Mouse (Mus musculus): ENCODE data around the gene Syt8. TPM values are rescaled to one million over a fixed set of nuclear protein-coding genes. Genes with fewer than 3 reads are reported as not detected.

The Syt8 gene
- polyA plus RNA-seq, 1 experiment from 2014 or later, result not detected

- Histone ChIP-seq H3K4me3 (ENCODE audit: low read depth, low read length) (no peak overlapping the region), H3K4me2 (ENCODE audit: low read length) (no peak overlapping the region), H3K27ac (ENCODE audit: low read depth, low read length) (no peak overlapping the region), H3K36me3 (ENCODE audit: control insufficient read depth, insufficient read depth, low read length) (no peaks in the 10 kb centered on the region), H3K4me1 (ENCODE audit: control insufficient read depth, insufficient read depth, low read length) (peaks cover 9% of the 10 kb centered on the region), H3K9me3 (replicated peaks; ENCODE audit: control insufficient read depth, low read length) (no peaks in the 10 kb centered on the region), H3K27me3 (replicated peaks; ENCODE audit: control insufficient read depth, insufficient read depth, low read length) (no peaks in the 10 kb centered on the region), H3K9ac (ENCODE audit: low read length) (no peak overlapping the region)
- DNase-seq (ENCODE audit: low spot score) (no peak), ATAC-seq (no peak)
- 67% methylated on average over 4 of the region's 4 CpGs for WGBS
Observed at GRCm38 (mm10) chr7:142391609-142392008, 43.0 kb upstream of the Syt8 start.

- Histone ChIP-seq H3K4me3 (ENCODE audit: low read depth, low read length) (no peak overlapping the region), H3K27me3 (replicated peaks; ENCODE audit: control insufficient read depth, insufficient read depth, low read length) (no peaks in the 10 kb centered on the region), H3K9ac (ENCODE audit: low read length) (no peak overlapping the region), H3K36me3 (ENCODE audit: control insufficient read depth, insufficient read depth, low read length) (no peaks in the 10 kb centered on the region), H3K4me1 (ENCODE audit: control insufficient read depth, insufficient read depth, low read length) (peaks cover 2% of the 10 kb centered on the region; the same call in 1 of the 2 replicates), H3K4me2 (ENCODE audit: low read length) (no peak overlapping the region), H3K9me3 (replicated peaks; ENCODE audit: control insufficient read depth, low read length) (no peaks in the 10 kb centered on the region), H3K27ac (ENCODE audit: low read depth, low read length) (no peak overlapping the region)
- ATAC-seq (no peak), DNase-seq (ENCODE audit: low spot score) (no peak)
- WGBS, result 30% methylated on average over 4 of the region's 4 CpGs
Observed at GRCm38 (mm10) chr7:142393191-142393590, 41.5 kb upstream of the Syt8 start.

- Histone ChIP-seq H3K36me3 (ENCODE audit: control insufficient read depth, insufficient read depth, low read length) (no peaks in the 10 kb centered on the region), H3K4me3 (ENCODE audit: low read depth, low read length) (no peak overlapping the region)
- 76% methylated on average over 6 of the region's 6 CpGs for WGBS
Observed at GRCm38 (mm10) chr7:142394261-142395190, 40.1 kb upstream of the Syt8 start.

GRCm38 (mm10) chr7:142395472-142395871 lies 39.2 kb upstream of the Syt8 start:
- no peaks in the 10 kb centered on the region for H3K9me3 ChIP-seq (replicated peaks; ENCODE audit: control insufficient read depth, low read length)
- 83% methylated on average over 4 of the region's 4 CpGs for WGBS

More at GRCm38 (mm10) chr7:142394261-142395190, 40.1 kb upstream of the Syt8 start:
- Histone ChIP-seq H3K4me1 (ENCODE audit: control insufficient read depth, insufficient read depth, low read length) (no peaks in the 10 kb centered on the region), H3K27ac (ENCODE audit: low read depth, low read length) (no peak overlapping the region), H3K4me2 (ENCODE audit: low read length) (no peak overlapping the region), H3K9me3 (replicated peaks; ENCODE audit: control insufficient read depth, low read length) (no peaks in the 10 kb centered on the region), H3K9ac (ENCODE audit: low read length) (no peak overlapping the region), H3K27me3 (replicated peaks; ENCODE audit: control insufficient read depth, insufficient read depth, low read length) (no peaks in the 10 kb centered on the region)
- ATAC-seq (no peak), DNase-seq (ENCODE audit: low spot score) (no peak)

GRCm38 (mm10) chr7:142396611-142397010 lies 38.0 kb upstream of the Syt8 start:
- DNase-seq (ENCODE audit: low spot score), result no peak
- H3K4me2 ChIP-seq (ENCODE audit: low read length), result no peak overlapping the region
- H3K36me3 ChIP-seq (ENCODE audit: control insufficient read depth, insufficient read depth, low read length), result no peaks in the 10 kb centered on the region
- H3K9me3 ChIP-seq (replicated peaks; ENCODE audit: control insufficient read depth, low read length), result no peaks in the 10 kb centered on the region
- H3K9ac ChIP-seq (ENCODE audit: low read length), result no peak overlapping the region
- ATAC-seq, result no peak
- WGBS, result 100% methylated on average over 1 of the region's 1 CpGs
- no peak overlapping the region for H3K27ac ChIP-seq (ENCODE audit: low read depth, low read length)
- H3K4me1 ChIP-seq (ENCODE audit: control insufficient read depth, insufficient read depth, low read length), result 0 out of 2 replicates have a peak, but pooled peaks cover 3% of the 10 kb centered on the region
- H3K27me3 ChIP-seq (replicated peaks; ENCODE audit: control insufficient read depth, insufficient read depth, low read length), result no peaks in the 10 kb centered on the region
- no peak overlapping the region for H3K4me3 ChIP-seq (ENCODE audit: low read depth, low read length)

More at GRCm38 (mm10) chr7:142395472-142395871, 39.2 kb upstream of the Syt8 start:
- Histone ChIP-seq H3K36me3 (ENCODE audit: control insufficient read depth, insufficient read depth, low read length) (no peaks in the 10 kb centered on the region), H3K27me3 (replicated peaks; ENCODE audit: control insufficient read depth, insufficient read depth, low read length) (no peaks in the 10 kb centered on the region), H3K9ac (ENCODE audit: low read length) (no peak overlapping the region), H3K4me2 (ENCODE audit: low read length) (no peak overlapping the region), H3K4me3 (ENCODE audit: low read depth, low read length) (no peak overlapping the region), H3K27ac (ENCODE audit: low read depth, low read length) (no peak overlapping the region), H3K4me1 (ENCODE audit: control insufficient read depth, insufficient read depth, low read length) (no peaks in the 10 kb centered on the region)
- no peak for ATAC-seq
- DNase-seq (ENCODE audit: low spot score), result no peak

GRCm38 (mm10) chr7:142398052-142398451 lies 36.6 kb upstream of the Syt8 start:
- Histone ChIP-seq H3K36me3 (ENCODE audit: control insufficient read depth, insufficient read depth, low read length) (no peaks in the 10 kb centered on the region), H3K27ac (ENCODE audit: low read depth, low read length) (no peak overlapping the region), H3K27me3 (replicated peaks; ENCODE audit: control insufficient read depth, insufficient read depth, low read length) (no peaks in the 10 kb centered on the region), H3K4me2 (ENCODE audit: low read length) (no peak overlapping the region), H3K4me3 (ENCODE audit: low read depth, low read length) (no peak overlapping the region), H3K4me1 (ENCODE audit: control insufficient read depth, insufficient read depth, low read length) (0 out of 2 replicates have a peak, but pooled peaks cover 3% of the 10 kb centered on the region), H3K9me3 (replicated peaks; ENCODE audit: control insufficient read depth, low read length) (no peaks in the 10 kb centered on the region), H3K9ac (ENCODE audit: low read length) (no peak overlapping the region)
- WGBS, result 69% methylated on average over 2 of the region's 2 CpGs
- DNase-seq (ENCODE audit: low spot score), result no peak
- no peak for ATAC-seq

- Histone ChIP-seq H3K27me3 (replicated peaks; ENCODE audit: control insufficient read depth, insufficient read depth, low read length) (no peaks in the 10 kb centered on the region), H3K4me3 (ENCODE audit: low read depth, low read length) (no peak overlapping the region), H3K27ac (ENCODE audit: low read depth, low read length) (no peak overlapping the region), H3K4me1 (ENCODE audit: control insufficient read depth, insufficient read depth, low read length) (0 out of 2 replicates have a peak, but pooled peaks cover 3% of the 10 kb centered on the region), H3K9ac (ENCODE audit: low read length) (no peak overlapping the region), H3K36me3 (ENCODE audit: control insufficient read depth, insufficient read depth, low read length) (no peaks in the 10 kb centered on the region), H3K4me2 (ENCODE audit: low read length) (no peak overlapping the region), H3K9me3 (replicated peaks; ENCODE audit: control insufficient read depth, low read length) (no peaks in the 10 kb centered on the region)
- ATAC-seq, result no peak
- 90% methylated on average over 1 of the region's 1 CpGs for WGBS
- no peak for DNase-seq (ENCODE audit: low spot score)
Observed at GRCm38 (mm10) chr7:142399250-142399649, 35.4 kb upstream of the Syt8 start.

GRCm38 (mm10) chr7:142400112-142400749 lies 34.4 kb upstream of the Syt8 start:
- Histone ChIP-seq H3K36me3 (ENCODE audit: control insufficient read depth, insufficient read depth, low read length) (no peaks in the 10 kb centered on the region), H3K4me2 (ENCODE audit: low read length) (no peak overlapping the region), H3K9me3 (replicated peaks; ENCODE audit: control insufficient read depth, low read length) (no peaks in the 10 kb centered on the region), H3K4me1 (ENCODE audit: control insufficient read depth, insufficient read depth, low read length) (0 out of 2 replicates have a peak, but pooled peaks cover 3% of the 10 kb centered on the region), H3K9ac (ENCODE audit: low read length) (no peak overlapping the region), H3K27me3 (replicated peaks; ENCODE audit: control insufficient read depth, insufficient read depth, low read length) (no peaks in the 10 kb centered on the region), H3K4me3 (ENCODE audit: low read depth, low read length) (no peak overlapping the region), H3K27ac (ENCODE audit: low read depth, low read length) (no peak overlapping the region)
- ATAC-seq (no peak), DNase-seq (ENCODE audit: low spot score) (no peak)
- 49% methylated on average over 7 of the region's 7 CpGs for WGBS
